Mouse (Mus musculus) embryonic facial prominence, embryonic 11.5 days (tissue): Measurements from ENCODE around the gene Elmsan1. TPM values are rescaled to one million over a fixed set of nuclear protein-coding genes. Genes with fewer than 3 reads are reported as not detected.
A peak's percentile ranks its signal among the peaks of the same experiment; 100 is the strongest.
"Not testable (repeated sequence)": the region's sequence is repeated elsewhere in the genome, so short reads cannot be mapped to it uniquely, and the experiment has no call there.

Source experiments
- ATAC-seq: fragments of 200-750 bp; cut with Nextera tagmentation; replicated peaks from 2 replicates; pipeline ENCODE4 v1.8.0; 2017; ENCODE audit warnings: low read depth; ENCODE audit not compliant: insufficient number of reproducible peaks, low FRiP score, low TSS enrichment
- DNase-seq: peaks from one replicate; pipeline ENCODE4 v3.0.0-alpha.2; 2015; ENCODE audit warnings: low spot score
- H3K27ac ChIP-seq: fragments of 300-500 bp; sonication (generic); replicated peaks from 2 replicates; pipeline ENCODE4 v1.5.1; 2014; ENCODE audit warnings: mild to moderate bottlenecking, low read depth, low read length, control low read depth
- H3K27me3 ChIP-seq: fragments of 300-500 bp; sonication (generic); 2 replicates; pipeline ENCODE4 v1.6.1; 2014; ENCODE audit warnings: mild to moderate bottlenecking, low read length, moderate library complexity, mixed read lengths; ENCODE audit not compliant: control insufficient read depth, insufficient read depth
- H3K36me3 ChIP-seq: fragments of 300-500 bp; sonication (generic); replicated peaks from 2 replicates; pipeline ENCODE4 v1.6.1; 2014; ENCODE audit warnings: low read depth, mild to moderate bottlenecking, low read length, moderate library complexity, mixed read lengths; ENCODE audit not compliant: control insufficient read depth, insufficient read depth
- H3K4me1 ChIP-seq: fragments of 300-500 bp; sonication (generic); 2 replicates; pipeline ENCODE4 v1.6.1; 2014; ENCODE audit warnings: low read length, mixed read lengths; ENCODE audit not compliant: control insufficient read depth, insufficient read depth
- H3K4me2 ChIP-seq: fragments of 300-500 bp; sonication (generic); 2 replicates; pipeline ENCODE4 v1.6.1; 2014; ENCODE audit warnings: low read depth, mild to moderate bottlenecking, control low read depth, low read length, moderate library complexity
- H3K4me3 ChIP-seq: fragments of 300-500 bp; sonication (generic); 2 replicates; pipeline ENCODE4 v1.5.1; 2014; ENCODE audit warnings: low read depth, low read length, control low read depth
- H3K9ac ChIP-seq: fragments of 300-500 bp; sonication (generic); replicated peaks from 2 replicates; pipeline ENCODE4 v1.6.1; 2014; ENCODE audit warnings: mild to moderate bottlenecking, control low read depth, low read length
- H3K9me3 ChIP-seq: fragments of 300-500 bp; sonication (generic); replicated peaks from 2 replicates; pipeline ENCODE4 v1.6.1; 2016; ENCODE audit warnings: mild to moderate bottlenecking, low read length, inconsistent platforms, mixed read lengths; ENCODE audit not compliant: control insufficient read depth
- WGBS: fragments of 180-500 bp; shearing (Covaris S2); extraction: QIAGEN DNeasy Blood & Tissue Kit; methylation state at CpG from one replicate; pipeline ENCODE4 v1.1.7; 2014; 5-methylcytosine and 5-hydroxymethylcytosine counted together
- polyA plus RNA-seq: library from polyadenylated mRNA; unstranded; fragments of >200 nt; fragmentation: Nextera tagmentation; extraction: Ambion mirVana; gene quantifications from 2 replicates; pipeline ENCODE4 v1.2.1, GENCODE M21; 2014

The Elmsan1 gene
- polyA plus RNA-seq, 1 experiment from 2014 or later: 3.6 TPM

GRCm38 (mm10) chr12:84101493-84101845, 117.2 kb downstream of the Elmsan1 start:
- peak overlapping the region; percentile 84 for H3K4me2 ChIP-seq
- peak overlapping the region; percentile 71 for H3K9ac ChIP-seq
- no peaks in the 10 kb centered on the region for H3K9me3 ChIP-seq
- H3K4me3 ChIP-seq: peak overlapping the region; percentile 44
- H3K27me3 ChIP-seq: no peaks in the 10 kb centered on the region
- no peaks in the 10 kb centered on the region for H3K36me3 ChIP-seq
- no peaks in the 10 kb centered on the region for H3K4me1 ChIP-seq
- ATAC-seq: no peak
- DNase-seq: no peak
- no peak overlapping the region for H3K27ac ChIP-seq
- WGBS: 58% methylated on average over 2 of the region's 2 CpGs

- peak within 1 kb of the TSS; percentile 84 for H3K4me2 ChIP-seq
- not testable (repeated sequence) for H3K9me3 ChIP-seq, H3K27me3 ChIP-seq, H3K36me3 ChIP-seq, H3K4me1 ChIP-seq, H3K27ac ChIP-seq
- peak within 1 kb of the TSS; percentile 71 for H3K9ac ChIP-seq
- DNase-seq: peak; percentile 64
- H3K4me3 ChIP-seq: peak within 1 kb of the TSS; percentile 44
- under 1% methylated on average over 66 of the region's 80 CpGs for WGBS
- ATAC-seq: peak; percentile 44
Measured at GRCm38 (mm10) chr12:84100604-84101492, 117.8 kb downstream of the Elmsan1 start, which contains the start of gene Acot6. Gene Acot6 (plus strand): TSS chr12:84100654.

GRCm38 (mm10) chr12:84100071-84100470, 118.6 kb downstream of the Elmsan1 start:
- no peak for DNase-seq
- Histone ChIP-seq H3K4me3 (no peak overlapping the region), H3K27me3 (no peaks in the 10 kb centered on the region), H3K9me3 (no peaks in the 10 kb centered on the region), H3K27ac (no peak overlapping the region), H3K9ac (no peak overlapping the region), H3K4me2 (no peak overlapping the region; the same call in 1 of the 2 replicates), H3K4me1 (no peaks in the 10 kb centered on the region), H3K36me3 (no peaks in the 10 kb centered on the region)
- WGBS: 50% methylated on average over 1 of the region's 1 CpGs
- no peak for ATAC-seq

GRCm38 (mm10) chr12:84099605-84100004, 119.1 kb downstream of the Elmsan1 start:
- no peak for DNase-seq

More at GRCm38 (mm10) chr12:84099605-84100004, 119.1 kb downstream of the Elmsan1 start:
- WGBS: 94% methylated on average over 2 of the region's 2 CpGs
- no peak overlapping the region for H3K4me2 ChIP-seq
- ATAC-seq: no peak
- H3K9ac ChIP-seq: no peak overlapping the region
- H3K27ac ChIP-seq: no peak overlapping the region
- no peaks in the 10 kb centered on the region for H3K27me3 ChIP-seq
- no peaks in the 10 kb centered on the region for H3K36me3 ChIP-seq
- H3K4me3 ChIP-seq: no peak overlapping the region
- no peaks in the 10 kb centered on the region for H3K9me3 ChIP-seq
- no peaks in the 10 kb centered on the region for H3K4me1 ChIP-seq

Other genes with a start within 250 kb of the Elmsan1 start
- not detected in 2 replicates for gene Heatr4, start 234.0 kb downstream of the Elmsan1 start, polyA plus RNA-seq
- gene Acot2, start 231.0 kb downstream of the Elmsan1 start, polyA plus RNA-seq: 10.8 and 12.9 TPM in 2 replicates
- gene Acot1, start 209.4 kb downstream of the Elmsan1 start, polyA plus RNA-seq: 36.0 and 41.3 TPM in 2 replicates
- gene Acot4, start 180.5 kb downstream of the Elmsan1 start, polyA plus RNA-seq: 0.46 and 0.56 TPM in 2 replicates
- gene Gm49366, start 179.9 kb downstream of the Elmsan1 start, polyA plus RNA-seq: not detected in 2 replicates
- 0.15 and 0.24 TPM in 2 replicates for gene Acot3, start 166.7 kb downstream of the Elmsan1 start, polyA plus RNA-seq
- not detected in 2 replicates for gene Acot5, start 149.6 kb downstream of the Elmsan1 start, polyA plus RNA-seq
- 1.0 and 1.7 TPM in 2 replicates for gene Acot6, start 118.2 kb downstream of the Elmsan1 start, polyA plus RNA-seq
- gene Dnal1, start 104.5 kb downstream of the Elmsan1 start, polyA plus RNA-seq: 3.9 and 6.8 TPM in 2 replicates
- gene Pnma1, start 70.4 kb downstream of the Elmsan1 start, polyA plus RNA-seq: 0.88 and 1.0 TPM in 2 replicates
- 12.9 and 14.7 TPM in 2 replicates for gene Ptgr2, start 66.4 kb upstream of the Elmsan1 start, polyA plus RNA-seq
- gene Zfp410, start 98.0 kb upstream of the Elmsan1 start, polyA plus RNA-seq: 111 and 114 TPM in 2 replicates
- gene Coq6, start 142.8 kb upstream of the Elmsan1 start, polyA plus RNA-seq: 47.2 and 54.3 TPM in 2 replicates
- gene Fam161b, start 143.0 kb upstream of the Elmsan1 start, polyA plus RNA-seq: 3.3 and 3.7 TPM in 2 replicates
- gene Entpd5, start 190.1 kb upstream of the Elmsan1 start, polyA plus RNA-seq: 9.0 and 10.9 TPM in 2 replicates
- gene Bbof1, start 190.2 kb upstream of the Elmsan1 start, polyA plus RNA-seq: 0.41 and 0.49 TPM in 2 replicates
- 29.4 and 30.0 TPM in 2 replicates for gene Rnf113a2, start 198.3 kb upstream of the Elmsan1 start, polyA plus RNA-seq
- 31.4 and 33.5 TPM in 2 replicates for gene Aldh6a1, start 232.1 kb upstream of the Elmsan1 start, polyA plus RNA-seq
- 35.8 and 36.1 TPM in 2 replicates for gene Lin52, start 232.5 kb upstream of the Elmsan1 start, polyA plus RNA-seq